ENCODE assay signal across 8 mouse cellular contexts in the genomic region with DNA sequence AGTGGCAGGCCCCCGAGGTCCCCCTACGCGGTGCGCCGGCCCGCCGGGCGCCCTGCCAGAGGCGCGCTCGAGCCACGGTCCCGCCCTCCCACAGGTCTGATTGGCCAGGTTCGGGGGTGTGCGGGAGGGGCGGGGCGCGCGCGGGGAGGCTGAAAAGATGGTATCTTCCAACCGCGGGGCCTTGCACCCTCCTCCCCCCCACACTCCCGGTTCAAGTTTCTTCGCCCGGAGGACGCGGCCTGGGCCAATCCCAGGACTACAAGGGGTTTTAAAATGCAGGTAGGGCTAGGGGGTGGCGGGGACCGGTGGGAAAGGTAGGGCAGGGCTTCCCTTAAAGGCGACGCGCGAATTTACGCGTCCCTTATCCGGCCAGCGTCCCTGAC. TPM values are rescaled to one million over a fixed set of nuclear protein-coding genes. Genes with fewer than 3 reads are reported as not detected.
DNase-seq lines count a peak whose midpoint lies in the region; ATAC-seq lines count a peak whose summit lies in the region.

No protein-coding gene starts in this region.

- H3K9ac ChIP-seq in embryonic facial prominence, embryonic 13.5 days = peak overlapping the region; percentile 78
- H3K9ac ChIP-seq in limb, embryonic 12.5 days (replicated peaks) = peak overlapping the region; percentile 74
- H3K9ac ChIP-seq in midbrain, embryonic 14.5 days (replicated peaks; ENCODE audit: low read length) = peak overlapping the region; percentile 90

- peak overlapping the region; percentile 86 for H3K27ac ChIP-seq in embryonic facial prominence, embryonic 13.5 days
- peak overlapping the region; percentile 93 for H3K27ac ChIP-seq in limb, embryonic 12.5 days
- H3K27ac ChIP-seq in midbrain, embryonic 14.5 days (replicated peaks; ENCODE audit: low read depth, low read length) = peak overlapping the region; percentile 98

- peak overlapping the region; percentile 66 for H3K4me3 ChIP-seq in embryonic facial prominence, embryonic 13.5 days
- peak overlapping the region; percentile 79 for H3K4me3 ChIP-seq in limb, embryonic 12.5 days (replicated peaks)
- peak overlapping the region; percentile 83 for H3K4me3 ChIP-seq in midbrain, embryonic 14.5 days (replicated peaks; ENCODE audit: low read depth, low read length)

- H3K36me3 ChIP-seq in embryonic facial prominence, embryonic 13.5 days = 0 out of 2 replicates have a peak, but pooled peaks cover 4% of the 10 kb centered on the region
- H3K36me3 ChIP-seq in limb, embryonic 12.5 days = peaks cover 4% of the 10 kb centered on the region; the same call in 1 of the 2 replicates
- no peaks in the 10 kb centered on the region for H3K36me3 ChIP-seq in midbrain, embryonic 14.5 days (ENCODE audit: control insufficient read depth, insufficient read depth, low read length)

- H3K27me3 ChIP-seq in embryonic facial prominence, embryonic 13.5 days = no peaks in the 10 kb centered on the region
- H3K27me3 ChIP-seq in limb, embryonic 12.5 days = peaks cover 20% of the 10 kb centered on the region
- H3K27me3 ChIP-seq in midbrain, embryonic 14.5 days (ENCODE audit: control insufficient read depth, insufficient read depth, low read length) = no peaks in the 10 kb centered on the region

- peaks cover 68% of the 10 kb centered on the region for H3K4me1 ChIP-seq in embryonic facial prominence, embryonic 13.5 days
- H3K4me1 ChIP-seq in limb, embryonic 12.5 days (replicated peaks) = peaks cover 73% of the 10 kb centered on the region
- peaks cover 62% of the 10 kb centered on the region for H3K4me1 ChIP-seq in midbrain, embryonic 14.5 days (ENCODE audit: control insufficient read depth, insufficient read depth, low read length)

- peak; percentile 89 for ATAC-seq in embryonic facial prominence, embryonic 13.5 days (ENCODE audit: insufficient number of reproducible peaks, insufficient read depth, low FRiP score, low TSS enrichment, low read depth)
- peak; percentile 94 for ATAC-seq in limb, embryonic 12.5 days (ENCODE audit: insufficient number of reproducible peaks, insufficient read depth, low FRiP score, low TSS enrichment, low read depth)
- peak; percentile 93 for ATAC-seq in midbrain, embryonic 14.5 days (ENCODE audit: low FRiP score, low TSS enrichment)

- 0% methylated on average over 29 of the region's 37 CpGs for WGBS in embryonic facial prominence, embryonic 13.5 days
- under 1% methylated on average over 37 of the region's 37 CpGs for WGBS in limb, embryonic 12.5 days
- WGBS in midbrain, embryonic 14.5 days = under 1% methylated on average over 27 of the region's 37 CpGs

- peak; percentile 88 for DNase-seq in 3T3-L1 (ENCODE audit: low read depth, low spot score)
- peak; percentile 94 to 96 for DNase-seq in adrenal gland, postnatal 4 days (ENCODE audit: low spot score in 2 of 2)
- DNase-seq in heart, adult 8-10 months (ENCODE audit: low spot score) = peak; percentile 94
- peak; percentile 96 to 97 for DNase-seq in kidney, adult 8-10 months
- DNase-seq in midbrain, embryonic 14.5 days = peak; percentile 99
- DNase-seq in spleen, adult 12 weeks (ENCODE audit: low spot score) = peak; percentile 78

- peak overlapping the region; percentile 97 for H3K4me2 ChIP-seq in embryonic facial prominence, embryonic 13.5 days
- H3K4me2 ChIP-seq in limb, embryonic 12.5 days = peak overlapping the region; percentile 98
- H3K4me2 ChIP-seq in midbrain, embryonic 14.5 days (ENCODE audit: low read length) = peak overlapping the region; percentile 98

- no peaks in the 10 kb centered on the region for H3K9me3 ChIP-seq in embryonic facial prominence, embryonic 13.5 days
- no peaks in the 10 kb centered on the region for H3K9me3 ChIP-seq in limb, embryonic 12.5 days
- H3K9me3 ChIP-seq in midbrain, embryonic 14.5 days (ENCODE audit: control insufficient read depth, low read length) = no peaks in the 10 kb centered on the region

RNA-seq across cellular contexts. Expression of gene Ccdc85c, which starts 0.3 kb away (rescaled TPM):
- total RNA-seq in adrenal gland, postnatal 4 days (2021) = 10 to 100 TPM; 29.6 to 29.9 TPM
- 6.3 and 6.6 TPM in 2 replicates for polyA plus RNA-seq in embryonic facial prominence, embryonic 13.5 days (2015; fragmentation: Nextera tagmentation; extraction: Ambion mirVana)
- 10 to 100 TPM; 38.2 to 46.2 (median 40.0) TPM for total RNA-seq in heart, adult 8-10 months (2022)
- 5.2 and 6.6 TPM in 2 replicates for polyA plus RNA-seq in limb, embryonic 12.5 days (2016; fragmentation: Nextera tagmentation; extraction: Ambion mirVana)
- 20.9 and 22.3 TPM in 2 replicates for polyA plus RNA-seq in midbrain, embryonic 14.5 days (2014; fragmentation: Nextera tagmentation; extraction: Ambion mirVana)

RNA-seq across cellular contexts. Expression of gene Hhipl1, which starts 30.6 kb away (rescaled TPM):
- 1 to 10 TPM; 1.1 to 1.3 TPM for total RNA-seq in adrenal gland, postnatal 4 days (2021)
- polyA plus RNA-seq in embryonic facial prominence, embryonic 13.5 days (2015; fragmentation: Nextera tagmentation; extraction: Ambion mirVana) = 0.44 and 0.69 TPM in 2 replicates
- total RNA-seq in heart, adult 8-10 months (2022) = 1 to 10 TPM; 1.2 to 2.0 (median 1.5) TPM
- polyA plus RNA-seq in limb, embryonic 12.5 days (2016; fragmentation: Nextera tagmentation; extraction: Ambion mirVana) = 0.50 and 0.53 TPM in 2 replicates
- 1.3 and 1.6 TPM in 2 replicates for polyA plus RNA-seq in midbrain, embryonic 14.5 days (2014; fragmentation: Nextera tagmentation; extraction: Ambion mirVana)

RNA-seq across cellular contexts. Expression of gene Cyp46a1, which starts 58.7 kb away (rescaled TPM):
- 1 to 10 TPM; 4.9 to 7.1 TPM for total RNA-seq in adrenal gland, postnatal 4 days (2021)
- polyA plus RNA-seq in embryonic facial prominence, embryonic 13.5 days (2015; fragmentation: Nextera tagmentation; extraction: Ambion mirVana) = 8.0 and 9.1 TPM in 2 replicates
- under 1 TPM; 0.33 to 1.00 (median 0.66) TPM for total RNA-seq in heart, adult 8-10 months (2022)
- polyA plus RNA-seq in limb, embryonic 12.5 days (2016; fragmentation: Nextera tagmentation; extraction: Ambion mirVana) = 2.9 and 4.6 TPM in 2 replicates
- 12.4 and 14.3 TPM in 2 replicates for polyA plus RNA-seq in midbrain, embryonic 14.5 days (2014; fragmentation: Nextera tagmentation; extraction: Ambion mirVana)

Comparison
In these comparisons a context has a peak if more than half of its experiments do, and no peak if none do; other contexts are left out.
1. Peak in every context shown above with its lines: DNase-seq, ATAC-seq, H3K4me3 ChIP-seq and H3K27ac ChIP-seq.